Mouse (Mus musculus) stomach, embryonic 14.5 days (tissue): Measurements from ENCODE around the gene Dlat. TPM values are rescaled to one million over a fixed set of nuclear protein-coding genes. Genes with fewer than 3 reads are reported as not detected.

Experiments used
- ATAC-seq: fragments of 200-750 bp; cut with Nextera tagmentation; 2 replicates; pipeline ENCODE4 v1.8.0; 2017; ENCODE audit warnings: low read depth, moderate TSS enrichment; ENCODE audit not compliant: insufficient number of reproducible peaks, insufficient read depth, low FRiP score
- H3K27ac ChIP-seq: fragments of 300-500 bp; sonication (generic); 2 replicates; pipeline ENCODE4 v1.5.1; 2014; ENCODE audit warnings: mild to moderate bottlenecking, low read length, moderate library complexity, mixed read lengths
- H3K27me3 ChIP-seq: fragments of 300-500 bp; sonication (generic); 2 replicates; pipeline ENCODE4 v1.6.1; 2014; ENCODE audit warnings: low read length, control low read depth, mixed read lengths; ENCODE audit not compliant: control insufficient read depth, insufficient read depth
- H3K36me3 ChIP-seq: fragments of 300-500 bp; sonication (generic); 2 replicates; pipeline ENCODE4 v1.6.1; 2014; ENCODE audit warnings: mild to moderate bottlenecking, control low read depth, low read length, moderate library complexity, mixed read lengths; ENCODE audit not compliant: control insufficient read depth, insufficient read depth
- H3K4me1 ChIP-seq: fragments of 300-500 bp; sonication (generic); 2 replicates; pipeline ENCODE4 v1.6.1; 2014; ENCODE audit warnings: low read length, control low read depth, mixed read lengths; ENCODE audit not compliant: control insufficient read depth, insufficient read depth
- H3K4me2 ChIP-seq: fragments of 300-500 bp; sonication (generic); replicated peaks from 2 replicates; pipeline ENCODE4 v1.6.1; 2014; ENCODE audit warnings: low read depth, low read length, control low read depth
- H3K4me3 ChIP-seq: fragments of 300-500 bp; sonication (generic); 2 replicates; pipeline ENCODE4 v1.5.1; 2014; ENCODE audit warnings: low read depth, low read length, control low read depth
- H3K9ac ChIP-seq: fragments of 300-500 bp; sonication (generic); replicated peaks from 2 replicates; pipeline ENCODE4 v1.6.1; 2014; ENCODE audit warnings: low read depth, mild to moderate bottlenecking, control low read depth, low read length, moderate library complexity, mixed read lengths
- H3K9me3 ChIP-seq: fragments of 300-500 bp; sonication (generic); 2 replicates; pipeline ENCODE4 v1.6.1; 2016; ENCODE audit warnings: low read depth, low read length, control low read depth; ENCODE audit not compliant: control insufficient read depth
- WGBS: fragments of 180-500 bp; shearing (Covaris S2); extraction: QIAGEN DNeasy Blood & Tissue Kit; methylation state at CpG from one replicate; pipeline ENCODE4 v1.1.7; 2014; 5-methylcytosine and 5-hydroxymethylcytosine counted together
- polyA plus RNA-seq: library from polyadenylated mRNA; unstranded; fragments of >200 nt; fragmentation: Nextera tagmentation; extraction: Ambion mirVana; gene quantifications from 2 replicates; pipeline ENCODE4 v1.2.1, GENCODE M21; 2014

Dlat gene
- polyA plus RNA-seq, 1 experiment from 2014 or later = 47.9 TPM

GRCm38 (mm10) chr9:50592955-50593354 lies 66.6 kb downstream of the Dlat start:
- Histone ChIP-seq H3K9ac (no peak overlapping the region), H3K4me1 (no peaks in the 10 kb centered on the region), H3K36me3 (peaks cover 26% of the 10 kb centered on the region), H3K4me2 (no peak overlapping the region), H3K4me3 (no peak overlapping the region), H3K9me3 (no peaks in the 10 kb centered on the region), H3K27me3 (no peaks in the 10 kb centered on the region), H3K27ac (no peak overlapping the region)
- WGBS = 90% methylated on average over 9 of the region's 9 CpGs
- ATAC-seq = no peak

- peaks cover 9% of the 10 kb centered on the region; the same call in 1 of the 2 replicates for H3K36me3 ChIP-seq
- WGBS = 76% methylated on average over 10 of the region's 10 CpGs
- no peak for ATAC-seq
- no peak overlapping the region for H3K4me3 ChIP-seq
- H3K27ac ChIP-seq = no peak overlapping the region
- H3K9me3 ChIP-seq = no peaks in the 10 kb centered on the region
- H3K4me2 ChIP-seq = no peak overlapping the region
- H3K27me3 ChIP-seq = no peaks in the 10 kb centered on the region
- no peak overlapping the region for H3K9ac ChIP-seq
- H3K4me1 ChIP-seq = no peaks in the 10 kb centered on the region
Measured at GRCm38 (mm10) chr9:50590856-50591518, 68.6 kb downstream of the Dlat start.

GRCm38 (mm10) chr9:50586955-50587354 lies 72.6 kb downstream of the Dlat start:
- H3K4me3 ChIP-seq = no peak overlapping the region
- ATAC-seq = peak; percentile 65; the same call in 1 of the 2 replicates
- H3K27me3 ChIP-seq = no peaks in the 10 kb centered on the region
- no peaks in the 10 kb centered on the region for H3K9me3 ChIP-seq
- WGBS = 58% methylated on average over 4 of the region's 4 CpGs
- H3K9ac ChIP-seq = no peak overlapping the region
- H3K27ac ChIP-seq = no peak overlapping the region
- H3K36me3 ChIP-seq = no peaks in the 10 kb centered on the region
- H3K4me2 ChIP-seq = no peak overlapping the region
- H3K4me1 ChIP-seq = no peaks in the 10 kb centered on the region

- H3K27ac ChIP-seq = no peak overlapping the region
- no peak for ATAC-seq
- no peak overlapping the region for H3K4me2 ChIP-seq
- H3K4me1 ChIP-seq = no peaks in the 10 kb centered on the region
- WGBS = 75% methylated on average over 6 of the region's 6 CpGs
- no peak overlapping the region for H3K9ac ChIP-seq
- H3K27me3 ChIP-seq = no peaks in the 10 kb centered on the region
- no peaks in the 10 kb centered on the region for H3K9me3 ChIP-seq
- H3K36me3 ChIP-seq = no peaks in the 10 kb centered on the region
- H3K4me3 ChIP-seq = no peak overlapping the region
Measured at GRCm38 (mm10) chr9:50585145-50585818, 74.3 kb downstream of the Dlat start.

Other genes with a start within 250 kb of the Dlat start
- gene Plet1, start 165.3 kb downstream of the Dlat start, polyA plus RNA-seq = 2.4 and 4.8 TPM in 2 replicates
- gene Pts, start 131.1 kb downstream of the Dlat start, polyA plus RNA-seq = 96.7 and 99.4 TPM in 2 replicates
- 7.9 and 9.1 TPM in 2 replicates for gene Il18, start 105.0 kb downstream of the Dlat start, polyA plus RNA-seq
- 0.26 and 0.42 TPM in 2 replicates for gene Bco2, start 104.6 kb downstream of the Dlat start, polyA plus RNA-seq
- not detected in 2 replicates for gene Tex12, start 98.5 kb downstream of the Dlat start, polyA plus RNA-seq
- 295 and 307 TPM in 2 replicates for gene Sdhd, start 56.0 kb downstream of the Dlat start, polyA plus RNA-seq
- gene Timm8b, start 55.9 kb downstream of the Dlat start, polyA plus RNA-seq = 272 and 288 TPM in 2 replicates
- gene Pih1d2, start 42.5 kb downstream of the Dlat start, polyA plus RNA-seq = 4.7 and 5.4 TPM in 2 replicates
- 26.2 and 29.5 TPM in 2 replicates for gene Nkapd1, start 42.3 kb downstream of the Dlat start, polyA plus RNA-seq
- gene Dixdc1, start 79.7 kb upstream of the Dlat start, polyA plus RNA-seq = 11.4 and 12.7 TPM in 2 replicates
- gene 2310030G06Rik, start 86.8 kb upstream of the Dlat start, polyA plus RNA-seq = 12.3 and 13.0 TPM in 2 replicates
- gene Cryab, start 91.5 kb upstream of the Dlat start, polyA plus RNA-seq = 43.7 and 47.9 TPM in 2 replicates
- gene Hspb2, start 92.6 kb upstream of the Dlat start, polyA plus RNA-seq = 1.5 and 3.2 TPM in 2 replicates
- 13.7 and 14.0 TPM in 2 replicates for gene Fdxacb1, start 108.5 kb upstream of the Dlat start, polyA plus RNA-seq
- 38.9 and 46.1 TPM in 2 replicates for gene Alg9, start 115.2 kb upstream of the Dlat start, polyA plus RNA-seq
- gene 1110032A03Rik, start 115.7 kb upstream of the Dlat start, polyA plus RNA-seq = 34.4 and 37.8 TPM in 2 replicates
- 73.1 and 77.7 TPM in 2 replicates for gene Ppp2r1b, start 185.5 kb upstream of the Dlat start, polyA plus RNA-seq